Mouse (Mus musculus): ENCODE measurements around the gene Tmem120b.
"Not testable (repeated sequence)": the region's sequence is repeated elsewhere in the genome, so short reads cannot be mapped to it uniquely, and the experiment has no call there.

Tmem120b gene

DNA sequence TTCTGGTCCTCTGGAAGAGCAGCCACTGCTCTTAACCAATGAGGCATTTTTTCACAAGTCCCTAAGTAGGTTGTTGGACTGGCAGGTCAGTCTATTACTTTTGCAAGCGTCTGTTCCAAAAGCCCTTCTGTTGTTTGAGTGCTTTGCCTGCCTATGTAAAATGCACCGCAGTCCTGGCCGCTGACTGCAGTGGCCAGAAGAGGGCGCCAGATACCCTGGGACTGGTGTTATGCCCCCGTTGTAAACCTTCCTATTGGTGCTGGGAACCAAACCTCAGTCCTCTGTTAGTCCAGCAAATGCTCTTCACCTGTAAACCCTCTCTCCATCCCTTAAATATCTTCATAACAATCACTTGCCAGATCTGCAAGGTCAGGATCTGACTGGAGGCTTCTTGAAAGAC is 16.5 kb upstream of the Tmem120b start:
- no peak for DNase-seq (ENCODE audit: low spot score in 2 of 2)

DNA sequence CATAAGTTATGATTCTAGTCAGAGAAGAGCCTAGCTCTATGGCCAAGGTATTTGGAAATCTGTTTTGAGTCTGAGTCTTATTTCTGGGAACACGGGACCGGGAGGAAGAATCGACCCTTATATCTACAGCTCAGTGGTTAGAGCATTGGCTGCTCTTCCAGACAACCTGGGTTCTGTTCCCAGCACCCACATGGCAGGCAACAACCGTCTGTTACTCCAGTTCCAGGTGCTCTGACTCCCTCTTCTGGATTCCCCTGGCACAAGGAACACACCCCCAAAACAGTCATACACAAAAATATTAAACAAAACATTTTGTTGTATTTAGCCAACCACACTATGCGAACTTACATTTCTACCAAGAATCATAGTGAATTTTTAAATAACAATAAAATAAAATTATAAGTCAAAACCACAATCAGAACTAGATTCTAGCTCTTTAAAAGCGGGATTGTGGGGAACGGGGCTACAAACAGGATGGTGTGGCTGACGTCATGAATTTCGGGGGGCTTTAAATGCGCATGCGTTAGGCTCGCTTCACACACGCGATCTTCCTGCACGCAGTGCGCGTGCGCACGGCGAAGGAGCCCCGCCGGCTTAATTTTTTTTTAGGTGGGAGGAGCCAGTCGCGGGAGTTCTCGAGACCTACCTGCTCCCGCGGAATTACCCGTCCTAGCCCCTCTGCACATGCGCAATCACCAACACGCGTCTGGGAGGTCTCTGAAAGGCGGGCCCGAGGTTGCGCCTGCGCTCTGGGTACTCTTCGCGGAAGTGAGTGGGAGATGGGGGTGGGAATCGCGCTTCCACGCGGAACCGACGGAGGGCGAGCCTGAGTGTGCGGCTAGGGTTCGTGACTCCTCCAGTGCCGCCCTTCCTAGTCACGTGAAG is 10.6 kb upstream of the Tmem120b start:
- peak; percentile 96 to 99 for DNase-seq (ENCODE audit: low spot score in 2 of 2)

DNA sequence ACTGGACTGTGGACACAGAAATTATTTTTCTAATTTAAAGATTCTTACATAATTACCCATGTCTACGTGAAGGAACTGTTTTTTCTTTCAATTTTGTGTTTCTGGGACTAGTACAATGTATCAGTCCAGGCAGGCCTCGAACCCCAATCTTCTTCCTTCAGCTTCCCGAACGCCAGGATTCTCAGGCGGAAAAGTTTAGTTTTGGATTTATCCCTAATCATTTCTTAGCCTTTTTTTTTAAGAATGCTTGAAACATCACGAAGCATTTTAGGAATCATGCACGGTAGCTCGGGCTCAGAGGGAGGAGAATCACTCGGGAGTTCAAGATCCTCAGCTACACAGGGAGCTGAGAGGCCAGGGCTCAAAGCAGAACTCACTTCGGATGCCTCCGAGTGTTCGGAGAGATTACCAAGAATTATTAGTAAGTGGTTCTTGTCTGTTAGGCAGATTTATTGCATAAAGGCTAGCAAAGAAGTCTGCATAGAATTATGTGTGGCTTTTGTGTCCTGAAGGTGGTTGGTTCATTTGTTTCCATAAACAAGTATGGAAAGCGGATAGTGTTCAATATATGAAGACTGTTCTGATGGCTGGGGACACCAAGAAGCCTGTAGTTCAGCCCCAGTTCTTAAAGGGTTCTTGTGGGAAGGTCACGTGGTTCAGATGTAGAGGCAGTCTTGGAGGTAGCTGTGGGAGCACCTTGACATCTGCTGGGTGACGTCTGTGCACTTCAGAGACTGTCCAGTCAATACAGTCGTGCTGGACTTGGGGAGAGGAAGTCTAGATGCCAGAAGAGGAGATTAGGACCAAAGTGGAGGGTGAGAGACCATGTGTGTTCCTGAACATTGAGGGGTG is 9.7 kb upstream of the Tmem120b start:
- DNase-seq (ENCODE audit: low spot score in 2 of 2): no peak

DNA sequence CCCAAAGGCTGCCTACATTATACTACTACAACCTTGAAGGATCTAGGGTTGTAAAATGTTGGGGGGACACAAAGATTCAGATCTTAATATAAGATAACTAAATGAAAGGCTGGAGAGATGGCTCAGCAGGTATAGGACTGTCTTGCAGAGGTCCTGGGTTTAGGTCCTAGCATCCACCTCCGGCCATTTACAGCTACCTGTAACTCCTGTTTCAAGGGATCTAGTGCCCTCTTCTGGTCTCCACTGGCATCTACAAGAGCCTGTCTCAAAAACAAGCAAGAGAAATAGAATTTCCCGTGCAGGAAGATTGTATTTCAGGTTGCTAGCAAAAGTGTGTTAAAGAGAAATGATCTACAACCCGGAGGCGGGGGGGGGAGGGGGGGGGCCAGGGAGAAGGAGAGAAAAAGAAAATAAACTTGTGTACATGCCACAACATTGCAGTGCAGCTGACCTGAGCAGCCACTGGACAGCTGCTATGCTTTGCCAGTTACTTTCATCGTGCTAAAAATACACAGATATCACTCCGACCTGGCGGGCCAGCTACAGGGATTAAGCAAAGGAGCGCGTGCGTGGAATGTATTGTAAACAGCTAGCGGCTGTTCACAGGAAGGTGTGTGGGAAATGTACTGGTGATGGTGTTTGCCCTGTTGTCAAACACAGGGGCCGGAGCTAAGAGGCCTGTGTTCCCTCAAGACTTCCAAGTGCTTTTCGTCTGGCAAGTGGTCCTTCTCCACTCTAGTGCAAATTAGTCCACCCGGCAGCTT is 8.3 kb upstream of the Tmem120b start:
- DNase-seq (ENCODE audit: low spot score in 2 of 2): peak in 1 of 2 experiments; percentile 47

DNA sequence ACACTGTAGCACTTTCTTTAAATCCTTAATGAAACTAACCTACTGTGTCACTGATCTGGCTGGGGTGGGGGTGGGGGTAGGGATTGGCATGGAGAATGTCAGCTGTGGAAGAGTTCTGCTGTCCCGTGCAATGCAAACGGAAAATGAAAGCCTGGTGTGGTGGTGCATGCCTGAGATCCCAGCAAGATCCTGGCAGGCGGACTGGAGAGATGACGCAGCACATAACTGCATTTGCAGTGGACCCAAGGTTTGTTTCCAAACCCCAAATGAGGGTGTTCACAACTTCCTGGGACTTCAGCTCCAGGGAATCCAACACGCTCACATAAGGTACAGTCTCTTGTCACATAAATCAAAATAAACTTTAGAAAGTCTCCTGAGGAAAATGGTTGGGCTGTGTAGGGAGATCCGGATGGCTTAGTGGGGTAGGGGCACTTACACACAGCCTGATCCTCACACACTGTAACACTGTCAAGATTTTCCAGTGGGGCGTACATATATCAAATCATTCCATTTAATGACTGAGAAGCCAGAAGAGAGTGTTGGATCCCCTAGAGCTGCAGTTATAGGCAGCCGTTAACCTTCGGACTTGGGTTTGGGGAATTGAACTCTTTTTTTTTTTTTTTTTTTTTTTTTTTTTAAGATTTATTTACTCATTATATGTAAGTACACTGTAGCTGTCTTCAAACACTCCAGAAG is 7.4 kb upstream of the Tmem120b start:
- no peak for DNase-seq (ENCODE audit: low spot score in 2 of 2)

DNA sequence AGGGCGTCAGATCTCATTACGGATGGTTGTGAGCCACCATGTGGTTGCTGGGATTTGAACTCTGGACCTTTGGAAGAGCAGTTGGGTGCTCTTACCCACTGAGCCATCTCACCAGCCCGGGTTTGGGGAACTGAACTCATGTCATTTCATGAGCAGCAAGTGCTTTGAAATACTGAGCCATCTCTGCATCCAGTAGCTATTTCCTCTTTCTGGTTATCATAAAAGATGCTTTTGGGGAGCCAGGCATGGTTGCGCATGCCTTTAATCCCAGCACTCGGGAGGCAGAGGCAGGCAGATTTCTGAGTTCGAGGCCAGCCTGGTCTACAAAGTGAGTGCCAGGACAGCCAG is 6.8 kb upstream of the Tmem120b start:
- DNase-seq (ENCODE audit: low spot score in 2 of 2): not testable (repeated sequence)

DNA sequence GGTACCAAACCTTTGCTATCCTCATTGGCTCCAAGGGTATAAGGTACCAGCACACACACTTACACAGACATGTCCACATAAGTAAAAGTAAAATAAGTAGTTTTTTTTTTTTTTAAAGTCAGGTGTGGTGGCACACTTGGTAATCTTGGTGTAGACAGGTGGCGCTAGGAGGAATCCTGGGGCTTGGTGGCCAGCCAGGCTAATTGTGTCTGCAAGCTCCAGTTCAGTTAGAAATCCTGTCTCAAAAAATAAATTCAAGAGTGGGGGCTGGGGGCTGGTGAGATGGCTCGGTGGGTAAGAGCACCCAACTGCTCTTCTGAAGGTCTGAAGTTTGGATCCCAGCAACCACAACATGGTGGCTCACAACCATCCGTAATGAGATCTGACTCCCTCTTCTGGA is 5.1 kb upstream of the Tmem120b start:
- DNase-seq (ENCODE audit: low spot score in 2 of 2): no peak

DNA sequence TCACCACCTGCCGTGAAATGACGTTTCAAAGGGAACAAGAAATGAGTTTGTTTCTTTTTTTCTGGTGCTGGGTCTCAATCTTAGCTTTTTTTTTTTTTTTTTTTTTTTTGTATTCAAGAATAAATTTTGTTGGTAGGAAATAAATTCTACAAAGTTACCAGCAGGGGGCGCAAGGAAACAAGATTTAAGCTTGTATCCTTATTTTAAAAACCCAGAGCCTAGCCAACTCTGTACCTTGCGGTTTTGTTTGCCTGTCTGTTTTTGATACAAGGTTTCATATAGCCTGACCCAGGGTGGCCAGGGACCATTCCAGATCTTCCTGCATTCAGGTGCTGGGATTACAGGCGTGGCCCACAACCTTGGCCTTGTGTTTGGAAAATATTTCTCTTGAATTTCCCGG is 4.0 kb upstream of the Tmem120b start:
- DNase-seq (ENCODE audit: low spot score in 2 of 2): peak; percentile 45 to 73

DNA sequence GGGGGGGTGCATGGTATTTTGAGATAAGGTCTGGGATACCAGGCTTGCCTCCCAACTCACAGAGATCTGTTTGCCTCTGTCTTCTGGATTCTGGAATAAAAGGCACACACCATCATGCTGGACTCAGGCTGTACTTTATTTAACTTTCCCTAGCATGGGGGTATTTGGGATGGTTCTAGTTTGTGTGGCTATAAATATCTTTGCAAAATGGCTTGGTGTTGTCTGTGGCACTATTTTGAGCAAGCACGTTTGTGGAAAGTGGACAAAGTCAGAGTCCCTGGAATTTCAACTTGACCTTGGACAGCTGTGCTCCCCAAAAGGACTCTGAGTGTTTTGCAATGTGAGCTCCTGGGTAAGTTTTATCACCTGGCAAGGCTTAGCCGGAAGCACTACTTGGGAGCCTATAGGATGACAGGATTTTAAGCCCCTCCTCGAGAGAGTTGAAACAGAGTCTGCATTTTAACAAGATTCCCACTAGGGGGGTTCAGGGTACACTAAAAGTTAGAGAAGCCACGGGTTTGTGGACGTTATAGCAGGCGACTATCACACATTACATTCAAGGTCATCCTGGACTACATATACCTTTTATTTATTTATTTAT is 720 bp upstream of the Tmem120b start:
- DNase-seq (ENCODE audit: low spot score in 2 of 2): no peak

DNA sequence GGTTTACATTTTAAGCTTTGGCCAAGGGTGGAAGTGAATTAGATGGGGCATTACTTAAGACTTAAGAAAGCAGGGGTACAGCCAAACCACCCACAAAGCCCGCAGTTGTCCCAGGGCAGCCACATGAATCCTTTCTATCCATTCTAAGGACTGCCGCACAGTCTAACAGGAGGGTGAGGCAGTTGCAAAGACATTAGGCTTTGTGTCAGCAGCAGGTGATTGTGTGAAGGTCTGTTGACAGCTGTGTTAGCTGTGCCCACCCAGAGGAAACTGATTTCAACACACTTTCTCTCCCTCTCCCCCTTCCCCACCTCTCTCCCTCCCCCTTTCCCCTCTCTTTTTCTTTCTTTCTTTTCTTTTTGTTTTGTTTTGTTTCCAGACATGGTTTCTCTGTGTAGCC is 499 bp downstream of the Tmem120b start:
- DNase-seq (ENCODE audit: low spot score in 2 of 2): no peak

DNA sequence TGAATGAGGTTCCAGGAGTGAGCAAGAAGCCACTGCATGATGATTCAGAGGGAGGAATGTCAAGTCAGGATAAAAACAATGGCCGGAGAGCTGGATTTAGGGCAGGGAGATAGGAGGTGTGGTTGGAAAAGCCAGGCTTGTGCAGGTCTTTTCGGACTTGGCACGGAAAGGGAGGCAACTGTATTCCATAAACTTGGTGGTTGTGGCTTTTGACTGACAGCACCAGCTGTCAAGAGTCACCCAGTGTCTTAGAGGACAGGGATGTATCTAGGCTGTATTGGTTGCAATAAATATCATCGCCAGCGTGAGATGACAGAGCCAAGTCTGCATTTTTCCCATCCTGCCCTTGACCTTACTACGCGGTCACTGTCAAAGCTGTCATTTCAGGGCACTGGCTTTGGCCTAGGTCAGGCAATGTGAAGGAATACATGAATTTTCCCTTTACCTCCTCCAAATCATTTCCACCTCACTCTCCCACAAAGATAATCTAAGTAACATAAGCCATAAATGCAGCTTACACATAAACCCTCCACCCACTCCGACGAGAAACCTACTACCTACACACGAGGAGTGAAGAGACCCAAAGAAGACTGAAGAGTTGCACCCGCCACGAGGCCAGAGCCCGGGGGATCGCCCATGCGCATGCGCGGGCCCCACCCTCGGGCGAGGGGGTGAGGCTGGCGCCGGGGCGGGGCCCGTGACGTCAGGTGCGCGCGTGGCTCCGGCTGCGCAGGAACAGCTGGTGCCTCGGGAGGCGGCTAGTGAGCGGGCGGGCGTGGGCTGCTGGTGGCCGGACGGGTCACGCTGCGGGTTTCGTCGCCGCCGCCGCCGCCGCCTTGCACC is 7.6 kb downstream of the Tmem120b start:
- peak; percentile 89 for DNase-seq (ENCODE audit: low spot score in 2 of 2)

DNA sequence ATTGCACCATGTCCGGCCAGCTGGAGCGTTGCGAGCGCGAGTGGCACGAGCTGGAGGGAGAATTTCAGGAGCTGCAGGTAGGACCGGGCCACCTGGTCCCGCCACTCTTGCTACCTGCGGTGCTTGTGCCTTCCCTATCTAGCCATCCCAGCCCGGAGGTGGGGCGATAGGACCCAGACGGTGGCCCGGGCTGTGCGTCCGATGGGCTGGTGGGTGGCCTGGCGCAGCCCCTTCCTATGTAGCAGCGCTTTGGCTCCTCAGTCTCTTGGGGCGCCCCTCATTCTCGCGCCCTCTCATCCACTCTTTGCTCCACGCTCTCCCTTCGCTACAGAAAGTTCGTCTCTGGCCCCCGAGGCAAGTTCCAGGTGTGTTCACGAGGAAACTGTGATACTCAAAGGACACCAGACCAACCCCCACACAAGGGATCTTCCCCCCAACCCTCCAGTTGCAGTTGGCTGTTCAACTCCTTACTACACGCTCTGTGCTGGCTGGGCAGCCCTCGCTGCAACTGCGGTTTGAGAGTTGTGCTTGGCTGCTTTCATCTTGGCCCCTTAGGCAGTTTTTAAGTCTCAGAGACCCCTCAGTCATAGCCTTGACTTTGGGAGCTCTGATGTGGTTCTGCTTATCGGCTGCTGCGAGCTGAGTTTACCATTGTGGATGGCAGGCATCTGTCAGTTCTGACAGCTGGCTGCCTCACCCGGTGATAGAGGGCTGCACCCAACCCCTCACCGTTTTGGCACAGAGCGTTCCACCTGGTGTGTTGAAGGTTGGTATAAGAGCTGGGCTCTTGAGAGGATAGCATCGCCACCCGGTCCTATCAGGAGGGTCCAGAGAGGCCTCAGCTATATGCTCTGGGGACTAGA is 8.4 kb downstream of the Tmem120b start:
- peak in 1 of 2 experiments; percentile 37 for DNase-seq (ENCODE audit: low spot score in 2 of 2)

DNA sequence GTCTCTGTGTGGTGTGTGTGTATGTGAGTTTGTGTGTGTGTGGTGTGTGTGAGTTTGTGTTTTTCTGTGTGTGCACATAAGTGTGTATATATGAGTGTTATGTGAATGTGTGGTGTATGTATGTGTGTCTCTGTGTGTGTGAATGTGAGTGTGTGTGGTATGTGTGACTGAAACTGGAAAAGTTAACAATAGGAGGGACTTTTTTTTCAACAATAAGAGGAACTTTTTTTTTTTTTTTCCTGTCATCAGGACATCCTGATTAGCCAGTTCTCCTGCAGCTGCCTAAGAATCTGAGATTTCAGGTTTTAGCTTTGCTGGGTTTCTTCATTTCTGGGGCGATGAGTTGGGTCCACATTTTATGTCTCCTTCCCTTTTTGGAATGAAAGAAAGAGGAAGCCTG is 11.4 kb downstream of the Tmem120b start:
- no peak for DNase-seq (ENCODE audit: low spot score in 2 of 2)

DNA sequence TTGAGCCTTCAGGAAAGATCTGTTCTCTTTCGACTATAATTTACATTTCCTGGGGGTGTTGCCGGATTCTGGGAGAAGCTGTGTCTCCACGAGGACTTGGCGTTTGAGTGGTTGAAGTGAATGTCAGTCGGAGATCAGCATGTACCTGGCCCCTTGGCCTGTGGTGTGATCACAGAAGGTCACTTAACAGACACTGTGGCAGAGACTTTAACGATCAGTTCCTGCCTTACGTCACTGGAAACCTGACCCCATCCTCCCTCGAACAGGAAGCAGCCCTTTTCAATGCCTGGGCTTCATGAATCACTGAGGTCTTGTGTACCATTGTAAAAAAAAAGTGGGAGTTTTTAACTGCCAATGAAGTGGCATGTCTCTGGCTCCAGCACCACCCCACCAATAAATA is 11.8 kb downstream of the Tmem120b start:
- DNase-seq (ENCODE audit: low spot score in 2 of 2): no peak

DNA sequence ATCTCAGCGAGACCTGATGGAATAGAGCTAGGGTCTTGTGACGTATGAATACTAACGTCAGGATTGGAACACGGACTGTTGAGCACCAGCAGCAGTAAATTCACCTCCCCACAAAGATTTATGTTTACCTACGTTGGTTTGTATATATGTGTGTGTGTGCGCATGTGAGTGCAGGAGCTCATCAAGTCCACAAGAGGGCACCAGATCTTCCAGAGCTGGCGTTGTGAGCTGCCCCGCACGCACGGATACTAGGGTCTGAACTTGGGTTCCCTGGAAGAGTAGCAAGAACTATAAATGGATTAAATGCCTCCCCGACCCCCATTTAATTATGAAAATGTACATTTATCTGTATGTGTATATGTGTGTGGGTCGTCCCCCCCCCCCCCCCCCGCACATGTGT is 12.3 kb downstream of the Tmem120b start:
- no peak for DNase-seq (ENCODE audit: low spot score in 2 of 2)

DNA sequence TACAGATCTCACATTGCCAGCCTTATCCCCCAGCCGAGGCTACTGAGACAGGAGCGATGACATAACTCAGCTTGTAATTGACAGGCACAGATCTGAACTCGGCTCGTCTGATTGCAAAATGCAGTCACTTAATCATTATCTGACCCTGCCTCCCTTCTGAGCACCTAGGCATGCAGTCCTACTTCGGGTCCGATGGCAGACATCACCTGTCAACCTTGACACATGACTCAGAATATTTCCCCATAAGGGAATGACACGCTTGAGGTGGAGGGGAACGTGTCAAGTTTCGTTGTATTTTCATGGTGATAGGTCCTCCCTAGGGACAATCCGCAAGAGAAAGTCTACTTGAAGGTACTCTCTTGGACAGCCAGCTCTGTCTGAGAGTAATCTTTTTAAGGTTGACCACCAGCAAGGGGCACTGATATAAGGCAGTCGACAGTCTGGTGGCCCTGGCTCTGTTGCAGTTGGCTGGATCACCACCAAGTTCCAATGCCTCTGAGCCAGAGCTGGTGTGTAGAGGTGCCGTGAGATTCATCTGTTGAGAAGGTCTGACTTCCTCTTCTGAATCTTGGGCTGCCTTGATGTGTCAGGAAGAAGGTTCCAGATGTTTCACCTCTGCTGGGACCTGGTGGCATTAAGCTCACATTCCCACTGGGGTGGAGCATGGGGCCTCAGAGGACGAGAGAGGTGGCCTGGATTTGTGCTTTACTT is 15.3 kb downstream of the Tmem120b start:
- no peak for DNase-seq (ENCODE audit: low spot score in 2 of 2)

DNA sequence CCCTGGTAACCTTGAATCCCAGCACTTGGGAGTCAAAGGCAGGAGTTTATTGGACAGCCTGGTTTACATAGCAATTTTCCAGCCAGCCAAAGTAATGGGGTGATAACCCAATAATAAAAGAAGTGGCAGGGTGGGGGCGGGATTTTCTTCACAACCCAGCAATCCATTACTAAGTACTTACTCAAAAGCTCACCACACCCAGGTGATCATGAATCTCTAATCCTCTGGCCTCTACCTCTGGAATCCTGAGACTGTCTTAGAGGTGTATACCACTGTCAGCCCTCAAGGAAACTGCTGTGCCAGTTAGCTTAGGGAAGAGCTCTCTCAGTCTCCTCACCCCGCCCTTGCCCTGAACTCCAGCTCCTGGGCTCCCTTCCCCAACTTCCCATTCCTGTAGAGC is 18.3 kb downstream of the Tmem120b start:
- DNase-seq (ENCODE audit: low spot score in 2 of 2): no peak

DNA sequence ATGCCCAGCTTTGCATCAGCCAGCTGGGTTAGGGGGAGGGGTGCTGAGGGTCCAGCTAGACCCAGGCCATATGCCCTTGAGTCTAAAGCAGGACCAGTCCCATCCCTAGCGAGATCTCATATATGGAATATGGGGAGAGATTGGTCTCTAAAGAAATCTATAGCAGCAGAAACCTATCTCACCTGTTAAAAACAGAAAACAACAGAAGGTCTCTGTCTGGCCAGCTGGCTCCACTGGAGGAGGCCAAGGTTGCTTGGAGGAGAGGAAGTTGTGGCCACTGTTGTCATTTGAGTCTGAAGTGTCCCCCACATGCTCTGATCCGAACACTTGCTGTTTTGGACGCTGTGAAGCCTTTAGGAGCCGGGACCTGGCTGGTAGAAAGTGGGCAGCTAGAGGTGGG is 20.6 kb downstream of the Tmem120b start:
- no peak for DNase-seq (ENCODE audit: low spot score in 2 of 2)

All from right cerebral cortex, adult 2 months (tissue).